Mouse (Mus musculus): Measurements from ENCODE around the gene Dnmt1. TPM values are rescaled to one million over a fixed set of nuclear protein-coding genes. Genes with fewer than 3 reads are reported as not detected.
A peak's percentile ranks its signal among the peaks of the same experiment; 100 is the strongest.

The Dnmt1 gene
- total and polyA plus RNA-seq, 3 experiments = 412 to 1,953 (median 681) TPM

- H3K27ac ChIP-seq (ENCODE audit: control insufficient read depth, low read depth, low read length) = peak within 1 kb of the TSS; percentile 84
- H3K27me3 ChIP-seq (ENCODE audit: control insufficient read depth in 1 of 2, insufficient read depth in 2 of 2, low read length in 2 of 2) = no peaks in the 10 kb centered on the region
- peaks cover 3 to 17% of the 10 kb centered on the region in 2 experiments for H3K36me3 ChIP-seq (ENCODE audit: control insufficient read depth in 1 of 2, insufficient read depth in 2 of 2, low read length in 2 of 2)
- H3K4me1 ChIP-seq (ENCODE audit: control insufficient read depth in 1 of 2, insufficient read depth in 2 of 2, low read length in 2 of 2) = peaks cover 8 to 27% of the 10 kb centered on the region in 2 experiments; a peak in 3 of 4 replicates
- no peaks in the 10 kb centered on the region for H3K9me3 ChIP-seq (replicated peaks; ENCODE audit: insufficient read depth, low read length)
- H3K9ac ChIP-seq (ENCODE audit: control insufficient read depth, low read depth, low read length, poor library complexity, severe bottlenecking) = peak within 1 kb of the TSS; percentile 72
- H3K4me3 ChIP-seq (ENCODE audit: control insufficient read depth in 1 of 2, insufficient read depth in 1 of 2, low read depth in 2 of 2, low read length in 2 of 2) = peak within 1 kb of the TSS; percentile 49 to 55
- no peak for DNase-seq (ENCODE audit: low read depth, low spot score)
- TF ChIP-seq POLR2AphosphoS2 (IDR thresholded peaks at IDR 0.05; ENCODE audit: low read length) (no peak), BHLHE40 (IDR thresholded peaks at IDR 0.05; ENCODE audit: borderline replicate concordance, low read depth, low read length) (no peak), EP300 (IDR thresholded peaks at IDR 0.05; ENCODE audit: low read depth in 1 of 2, low read length in 2 of 2) (no peak), TCF12 (IDR thresholded peaks at IDR 0.05; ENCODE audit: low read depth, low read length) (no peak), GATA1 (IDR thresholded peaks at IDR 0.05; ENCODE audit: low read depth, low read length) (no peak), MYB (IDR thresholded peaks at IDR 0.05; ENCODE audit: low read depth, low read length) (no peak), GABPA (IDR thresholded peaks at IDR 0.05; ENCODE audit: low read depth, low read length) (no peak), ETS1 (IDR thresholded peaks at IDR 0.05; ENCODE audit: low read depth, low read length) (no peak)
- peaks cover 8% of the 10 kb centered on the region for H3K79me2 ChIP-seq (ENCODE audit: control insufficient read depth, insufficient read depth, low read length, poor library complexity)
Measured at GRCm38 (mm10) chr9:20879097-20879792, 80.4 kb downstream of the Dnmt1 start, which contains the start of gene Angptl6. Angptl6 (minus strand) TSS chr9:20879727.

- peak overlapping the region; percentile 84 for H3K27ac ChIP-seq (ENCODE audit: control insufficient read depth, low read depth, low read length)
- H3K4me3 ChIP-seq (ENCODE audit: control insufficient read depth in 1 of 2, insufficient read depth in 1 of 2, low read depth in 2 of 2, low read length in 2 of 2) = peak overlapping the region; percentile 49 to 55
- no peaks in the 10 kb centered on the region for H3K27me3 ChIP-seq (ENCODE audit: control insufficient read depth in 1 of 2, insufficient read depth in 2 of 2, low read length in 2 of 2)
- peaks cover 6 to 17% of the 10 kb centered on the region in 2 experiments for H3K36me3 ChIP-seq (ENCODE audit: control insufficient read depth in 1 of 2, insufficient read depth in 2 of 2, low read length in 2 of 2)
- peaks cover 8 to 27% of the 10 kb centered on the region in 2 experiments; a peak in 3 of 4 replicates for H3K4me1 ChIP-seq (ENCODE audit: control insufficient read depth in 1 of 2, insufficient read depth in 2 of 2, low read length in 2 of 2)
- 0 out of 2 replicates have a peak, but pooled peaks have one; percentile 8 for TF ChIP-seq UBTF (IDR thresholded peaks at IDR 0.05; ENCODE audit: borderline replicate concordance, insufficient read depth, low read depth, low read length)
- no peak for TF ChIP-seq ZNF384 (IDR thresholded peaks at IDR 0.05; ENCODE audit: low read depth, low read length)
- peak overlapping the region; percentile 72 for H3K9ac ChIP-seq (ENCODE audit: control insufficient read depth, low read depth, low read length, poor library complexity, severe bottlenecking)
- peaks cover 8% of the 10 kb centered on the region for H3K79me2 ChIP-seq (ENCODE audit: control insufficient read depth, insufficient read depth, low read length, poor library complexity)
- no peaks in the 10 kb centered on the region for H3K9me3 ChIP-seq (replicated peaks; ENCODE audit: insufficient read depth, low read length)
- no peak for DNase-seq (ENCODE audit: low read depth, low spot score)
Measured at GRCm38 (mm10) chr9:20878710-20879065, 81.0 kb downstream of the Dnmt1 start.

- H3K4me1 ChIP-seq (ENCODE audit: control insufficient read depth in 1 of 2, insufficient read depth in 2 of 2, low read length in 2 of 2) = peaks cover 8 to 27% of the 10 kb centered on the region in 2 experiments; a peak in 3 of 4 replicates
- peak; percentile 100 for DNase-seq (ENCODE audit: low read depth, low spot score)
- H3K9me3 ChIP-seq (replicated peaks; ENCODE audit: insufficient read depth, low read length) = no peaks in the 10 kb centered on the region
- H3K36me3 ChIP-seq (ENCODE audit: control insufficient read depth in 1 of 2, insufficient read depth in 2 of 2, low read length in 2 of 2) = peaks cover 6 to 17% of the 10 kb centered on the region in 2 experiments
- peak overlapping the region; percentile 74 for H3K9ac ChIP-seq (ENCODE audit: control insufficient read depth, low read depth, low read length, poor library complexity, severe bottlenecking)
- peaks cover 10% of the 10 kb centered on the region for H3K79me2 ChIP-seq (ENCODE audit: control insufficient read depth, insufficient read depth, low read length, poor library complexity)
- H3K27me3 ChIP-seq (ENCODE audit: control insufficient read depth in 1 of 2, insufficient read depth in 2 of 2, low read length in 2 of 2) = no peaks in the 10 kb centered on the region
- no peak for TF ChIP-seq MEF2A (IDR thresholded peaks at IDR 0.05; ENCODE audit: extremely low read depth, insufficient replicate concordance, low read depth, low read length, poor library complexity, severe bottlenecking)
- peak; percentile 87; the same call in 1 of the 2 replicates for TF ChIP-seq TBP (IDR thresholded peaks at IDR 0.05; ENCODE audit: low read depth, low read length)
- TF ChIP-seq UBTF (IDR thresholded peaks at IDR 0.05; ENCODE audit: borderline replicate concordance, insufficient read depth, low read depth, low read length) = peak; percentile 94; the same call in 1 of the 2 replicates
- TF ChIP-seq POLR2A (IDR thresholded peaks at IDR 0.05; ENCODE audit: control insufficient read depth in 1 of 2, insufficient read depth in 1 of 2, low read depth in 1 of 2, low read length in 2 of 2, poor library complexity in 1 of 2) = peak in 1 of 2 experiments; percentile 96; a peak in 2 of 4 replicates
- peak in 1 of 3 experiments; percentile 94; a peak in 2 of 6 replicates for TF ChIP-seq CTCF (IDR thresholded peaks at IDR 0.05 in 2 of 3, conservative IDR thresholded peaks at IDR 0.05 in 1 of 3; ENCODE audit: control insufficient read depth in 1 of 3, insufficient read depth in 1 of 3, low read depth in 2 of 3, low read length in 3 of 3, poor library complexity in 1 of 3, severe bottlenecking in 1 of 3)
- peak; percentile 92; the same call in 1 of the 2 replicates for TF ChIP-seq POLR2AphosphoS5 (IDR thresholded peaks at IDR 0.05; ENCODE audit: borderline replicate concordance, low read depth, low read length)
- no peak for TF ChIP-seq MXI1 (IDR thresholded peaks at IDR 0.05; ENCODE audit: low read depth, low read length)
- H3K4me3 ChIP-seq (ENCODE audit: control insufficient read depth in 1 of 2, insufficient read depth in 1 of 2, low read depth in 2 of 2, low read length in 2 of 2) = peak overlapping the region; percentile 54 to 56
- H3K27ac ChIP-seq (ENCODE audit: control insufficient read depth, low read depth, low read length) = peak overlapping the region; percentile 92
Measured at GRCm38 (mm10) chr9:20878041-20878709, 81.5 kb downstream of the Dnmt1 start.
